Mouse (Mus musculus): ENCODE results near the gene Slc44a2. TPM values are rescaled to one million over a fixed set of nuclear protein-coding genes. Genes with fewer than 3 reads are reported as not detected.

Gene Slc44a2
- total and polyA plus RNA-seq, 3 experiments: 22.1 to 62.9 (median 36.5) TPM

GRCm38 (mm10) chr9:21314367-21315140, 5.9 kb upstream of the Slc44a2 start:
- TF ChIP-seq POLR2AphosphoS2 (IDR thresholded peaks at IDR 0.05; ENCODE audit: low read depth, low read length) (no peak), USF2 (conservative IDR thresholded peaks at IDR 0.05; ENCODE audit: low read depth, low read length) (no peak)
- no peak overlapping the region for H3K9ac ChIP-seq (ENCODE audit: insufficient read depth, low read depth)

DNA sequence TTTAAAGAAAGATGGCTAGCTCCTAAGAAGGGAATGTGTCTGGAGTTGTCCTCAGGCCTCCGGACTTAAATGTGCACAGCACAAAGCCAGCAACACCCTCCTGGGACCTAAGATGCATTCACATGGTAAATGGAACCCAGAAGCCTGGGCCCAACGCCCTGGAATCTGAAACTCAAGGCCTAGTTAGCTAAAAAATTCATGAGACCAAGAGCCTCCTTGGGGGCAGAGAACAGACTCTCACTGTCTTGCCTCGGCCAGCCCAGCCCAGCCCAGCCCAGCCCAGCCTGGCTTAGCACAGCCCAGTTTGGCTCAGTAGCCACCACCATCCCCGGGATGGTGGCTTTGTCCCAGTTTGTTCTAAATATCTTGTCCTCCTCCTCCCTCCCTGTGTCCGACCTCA, 5.1 kb upstream of the Slc44a2 start:
- in situ Hi-C loops (cut with MboI; ENCODE audit: low pct_ligation_motif_present, low pct_unique_long_range_greater_than_20kb, low sequenced_read_pairs): loop anchor here (5.0 kb wide), 1 partner anchor 97 kb away; the partner anchor contains the start of gene Qtrt1

More at GRCm38 (mm10) chr9:21314367-21315140, 5.9 kb upstream of the Slc44a2 start:
- Histone ChIP-seq H3K79me2 (replicated peaks; ENCODE audit: control insufficient read depth, extremely low read depth, insufficient read depth, poor library complexity, severe bottlenecking) (no peaks in the 10 kb centered on the region), H3K4me3 (replicated peaks in 1 of 3; ENCODE audit: low read depth in 2 of 3, low read length in 2 of 3, poor library complexity in 1 of 3) (no peak overlapping the region), H3K36me3 (replicated peaks in 1 of 2; ENCODE audit: control insufficient read depth in 1 of 2, insufficient read depth in 1 of 2, low read length in 1 of 2) (no peaks in the 10 kb centered on the region), H3K9me3 (replicated peaks; ENCODE audit: low read length) (peaks cover under 1% of the 10 kb centered on the region), H3K27ac (ENCODE audit: insufficient read depth, low read depth) (no peak overlapping the region), H3K27me3 (replicated peaks) (no peaks in the 10 kb centered on the region), H3K4me2 (ENCODE audit: insufficient read depth, low read depth, poor library complexity, severe bottlenecking) (no peak overlapping the region), H3K4me1 (ENCODE audit: control insufficient read depth in 1 of 2, insufficient read depth in 2 of 2) (peaks cover 2 to 23% of the 10 kb centered on the region in 2 experiments)
- no peak for DNase-seq (ENCODE audit: extremely low read depth)
- dilution Hi-C loops (cut with MboI; ENCODE audit: extremely low pct_ligation_motif_present, extremely low pct_unique_long_range_greater_than_20kb, low sequenced_read_pairs): no loop called here
- in situ Hi-C loops (cut with MboI; ENCODE audit: low pct_ligation_motif_present, low pct_unique_long_range_greater_than_20kb, low sequenced_read_pairs): loop anchor here (5.0 kb wide), 2 partner anchors 38 to 98 kb away; partner anchors contain the start of gene Qtrt1

DNA sequence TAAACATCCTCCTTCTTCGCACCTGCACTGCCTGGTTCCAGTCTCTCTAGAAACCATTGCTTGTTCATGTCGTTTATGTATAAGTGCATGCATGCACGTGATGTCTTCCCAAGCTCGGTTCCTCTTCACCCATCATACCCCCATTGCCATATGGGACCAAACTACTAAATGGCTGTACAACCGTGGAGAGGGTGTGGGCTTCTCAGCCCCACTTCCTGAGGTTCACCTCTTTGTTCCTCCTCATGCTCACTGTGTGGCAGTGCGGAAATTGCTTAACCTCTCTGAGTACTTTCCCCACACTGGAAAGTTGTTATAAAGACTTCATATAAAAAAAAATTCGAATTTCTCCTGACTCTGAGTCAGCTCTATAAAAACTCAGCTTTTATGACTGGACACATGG, 3.8 kb upstream of the Slc44a2 start:
- DNase-seq (ENCODE audit: extremely low read depth): no peak
- Histone ChIP-seq H3K79me2 (replicated peaks; ENCODE audit: control insufficient read depth, extremely low read depth, insufficient read depth, poor library complexity, severe bottlenecking) (no peaks in the 10 kb centered on the region; the same call in 1 of the 2 replicates), H3K4me1 (ENCODE audit: control insufficient read depth in 1 of 2, insufficient read depth in 2 of 2) (peaks cover 0 to 23% of the 10 kb centered on the region in 2 experiments; a peak in 2 of 4 replicates), H3K9me3 (replicated peaks; ENCODE audit: low read length) (peaks cover 3% of the 10 kb centered on the region), H3K36me3 (replicated peaks in 1 of 2; ENCODE audit: control insufficient read depth in 1 of 2, insufficient read depth in 1 of 2, low read length in 1 of 2) (no peaks in the 10 kb centered on the region), H3K4me3 (replicated peaks in 1 of 3; ENCODE audit: low read depth in 2 of 3, low read length in 2 of 3, poor library complexity in 1 of 3) (no peak overlapping the region), H3K9ac (ENCODE audit: insufficient read depth, low read depth) (no peak overlapping the region), H3K4me2 (ENCODE audit: insufficient read depth, low read depth, poor library complexity, severe bottlenecking) (no peak overlapping the region), H3K27ac (ENCODE audit: insufficient read depth, low read depth) (no peak overlapping the region), H3K27me3 (replicated peaks) (no peaks in the 10 kb centered on the region)
- in situ Hi-C loops (cut with MboI; ENCODE audit: low pct_ligation_motif_present, low pct_unique_long_range_greater_than_20kb, low sequenced_read_pairs): loop anchor here (5.0 kb wide), 1 partner anchor 96 kb away; the partner anchor contains the start of gene Qtrt1
- dilution Hi-C loops (cut with MboI; ENCODE audit: extremely low pct_ligation_motif_present, extremely low pct_unique_long_range_greater_than_20kb, low sequenced_read_pairs): no loop called here
- no peak for TF ChIP-seq MEF2A (IDR thresholded peaks at IDR 0.05; ENCODE audit: borderline replicate concordance, low read depth, low read length)
- no peak for TF ChIP-seq BHLHE40 (IDR thresholded peaks at IDR 0.05; ENCODE audit: low read depth, low read length)
- TF ChIP-seq ETS1 (conservative IDR thresholded peaks at IDR 0.05; ENCODE audit: low read depth, low read length): no peak
- TF ChIP-seq HCFC1 (IDR thresholded peaks at IDR 0.05; ENCODE audit: low read depth, low read length): no peak
- TF ChIP-seq ZNF384 (IDR thresholded peaks at IDR 0.05; ENCODE audit: low read depth, low read length): no peak
- no peak for TF ChIP-seq POLR2AphosphoS2 (IDR thresholded peaks at IDR 0.05; ENCODE audit: low read depth, low read length)
- TF ChIP-seq PAX5 (IDR thresholded peaks at IDR 0.05; ENCODE audit: low read length): no peak
- no peak for TF ChIP-seq IRF4 (IDR thresholded peaks at IDR 0.05; ENCODE audit: low read depth, low read length)
- no peak for TF ChIP-seq JUN (IDR thresholded peaks at IDR 0.05; ENCODE audit: insufficient read depth, low read depth, low read length)
- TF ChIP-seq SIN3A (IDR thresholded peaks at IDR 0.05; ENCODE audit: low read length): no peak
- TF ChIP-seq EP300 (IDR thresholded peaks at IDR 0.05; ENCODE audit: low read length): no peak
- TF ChIP-seq POLR2A (IDR thresholded peaks at IDR 0.05; ENCODE audit: low read depth, low read length): no peak
- no peak for TF ChIP-seq MAZ (IDR thresholded peaks at IDR 0.05; ENCODE audit: low read depth, low read length)
- TF ChIP-seq NRF1 (IDR thresholded peaks at IDR 0.05; ENCODE audit: low read depth, low read length): no peak
- no peak for TF ChIP-seq ELF1 (IDR thresholded peaks at IDR 0.05; ENCODE audit: low read depth, low read length)

More for the DNA sequence above, 5.1 kb upstream of the Slc44a2 start:
- Histone ChIP-seq H3K4me1 (ENCODE audit: control insufficient read depth in 1 of 2, insufficient read depth in 2 of 2) (peaks cover 0 to 23% of the 10 kb centered on the region in 2 experiments; a peak in 3 of 4 replicates), H3K79me2 (replicated peaks; ENCODE audit: control insufficient read depth, extremely low read depth, insufficient read depth, poor library complexity, severe bottlenecking) (no peaks in the 10 kb centered on the region), H3K27me3 (replicated peaks) (no peaks in the 10 kb centered on the region), H3K9ac (ENCODE audit: insufficient read depth, low read depth) (no peak overlapping the region), H3K27ac (ENCODE audit: insufficient read depth, low read depth) (no peak overlapping the region), H3K9me3 (replicated peaks; ENCODE audit: low read length) (peaks cover 3% of the 10 kb centered on the region), H3K4me2 (ENCODE audit: insufficient read depth, low read depth, poor library complexity, severe bottlenecking) (no peak overlapping the region), H3K36me3 (replicated peaks in 1 of 2; ENCODE audit: control insufficient read depth in 1 of 2, insufficient read depth in 1 of 2, low read length in 1 of 2) (no peaks in the 10 kb centered on the region), H3K4me3 (replicated peaks in 1 of 3; ENCODE audit: low read depth in 2 of 3, low read length in 2 of 3, poor library complexity in 1 of 3) (no peak overlapping the region)
- TF ChIP-seq ZNF384 (IDR thresholded peaks at IDR 0.05; ENCODE audit: low read depth, low read length) (no peak), JUN (IDR thresholded peaks at IDR 0.05; ENCODE audit: insufficient read depth, low read depth, low read length) (no peak), IRF4 (IDR thresholded peaks at IDR 0.05; ENCODE audit: low read depth, low read length) (no peak), NRF1 (IDR thresholded peaks at IDR 0.05; ENCODE audit: low read depth, low read length) (no peak), SMC3 (IDR thresholded peaks at IDR 0.05; ENCODE audit: low read depth, low read length) (no peak), ZKSCAN1 (IDR thresholded peaks at IDR 0.05; ENCODE audit: borderline replicate concordance, low read depth, low read length) (no peak), TBP (conservative IDR thresholded peaks at IDR 0.05; ENCODE audit: low read depth, low read length) (no peak), JUND (conservative IDR thresholded peaks at IDR 0.05; ENCODE audit: low read depth, low read length) (no peak), TCF12 (IDR thresholded peaks at IDR 0.05; ENCODE audit: low read depth, low read length) (no peak), HCFC1 (IDR thresholded peaks at IDR 0.05; ENCODE audit: low read depth, low read length) (no peak), POLR2A (IDR thresholded peaks at IDR 0.05; ENCODE audit: low read depth, low read length) (no peak), MAZ (IDR thresholded peaks at IDR 0.05; ENCODE audit: low read depth, low read length) (no peak)
- dilution Hi-C loops (cut with MboI; ENCODE audit: extremely low pct_ligation_motif_present, extremely low pct_unique_long_range_greater_than_20kb, low sequenced_read_pairs): no loop called here
- no peak for DNase-seq (ENCODE audit: extremely low read depth)

Data from CH12.LX (cell line).